Mouse (Mus musculus): ENCODE measurements around the gene Swap70. TPM values are rescaled to one million over a fixed set of nuclear protein-coding genes. Genes with fewer than 3 reads are reported as not detected.
A peak's percentile ranks its signal among the peaks of the same experiment; 100 is the strongest.
"Not testable (repeated sequence)": the region's sequence is repeated elsewhere in the genome, so short reads cannot be mapped to it uniquely, and the experiment has no call there.

Gene Swap70
- polyA plus RNA-seq, 1 experiment from 2014 or later, result 23.3 TPM

DNA sequence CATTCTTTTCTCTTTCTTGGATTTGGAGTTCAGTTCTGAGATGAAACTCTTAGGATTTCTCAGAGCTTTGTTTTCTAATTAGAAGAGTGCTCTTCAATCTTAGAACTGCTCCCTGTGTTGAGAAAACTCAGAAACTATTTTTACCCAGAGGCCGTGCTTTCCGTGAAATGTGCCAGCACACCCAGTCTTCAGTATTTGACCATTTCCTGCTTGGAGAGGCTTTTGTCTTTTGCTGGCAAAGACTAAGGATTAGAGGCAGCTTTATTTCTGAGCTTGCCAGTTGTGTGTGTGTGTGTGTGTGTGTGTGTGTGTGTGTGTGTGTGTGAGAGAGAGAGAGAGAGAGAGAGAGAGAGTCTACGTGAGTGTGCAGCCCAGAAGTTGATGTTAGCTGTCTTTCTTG, 6.6 kb upstream of the Swap70 start:
- H3K27ac ChIP-seq, result no peak overlapping the region
- DNase-seq (ENCODE audit: low spot score) (peak; percentile 8), ATAC-seq (replicated peaks; ENCODE audit: low FRiP score, low read depth) (no peak)
- TF ChIP-seq CTCF (IDR thresholded peaks at IDR 0.05; ENCODE audit: low read depth), result no peak
- H3K9me3 ChIP-seq (replicated peaks; ENCODE audit: low read length), result no peaks in the 10 kb centered on the region
- 51% methylated on average over 3 of the region's 3 CpGs for WGBS
- H3K27me3 ChIP-seq (ENCODE audit: insufficient read depth, low read length), result no peaks in the 10 kb centered on the region
- no peaks in the 10 kb centered on the region for H3K36me3 ChIP-seq (ENCODE audit: insufficient read depth, low read length)
- H3K4me1 ChIP-seq (replicated peaks; ENCODE audit: insufficient read depth, low read length), result no peaks in the 10 kb centered on the region
- no peak overlapping the region for H3K9ac ChIP-seq (ENCODE audit: low read depth, low read length)
- no peak overlapping the region for H3K4me2 ChIP-seq (ENCODE audit: low read length)
- H3K4me3 ChIP-seq (replicated peaks; ENCODE audit: low read depth, low read length), result no peak overlapping the region

DNA sequence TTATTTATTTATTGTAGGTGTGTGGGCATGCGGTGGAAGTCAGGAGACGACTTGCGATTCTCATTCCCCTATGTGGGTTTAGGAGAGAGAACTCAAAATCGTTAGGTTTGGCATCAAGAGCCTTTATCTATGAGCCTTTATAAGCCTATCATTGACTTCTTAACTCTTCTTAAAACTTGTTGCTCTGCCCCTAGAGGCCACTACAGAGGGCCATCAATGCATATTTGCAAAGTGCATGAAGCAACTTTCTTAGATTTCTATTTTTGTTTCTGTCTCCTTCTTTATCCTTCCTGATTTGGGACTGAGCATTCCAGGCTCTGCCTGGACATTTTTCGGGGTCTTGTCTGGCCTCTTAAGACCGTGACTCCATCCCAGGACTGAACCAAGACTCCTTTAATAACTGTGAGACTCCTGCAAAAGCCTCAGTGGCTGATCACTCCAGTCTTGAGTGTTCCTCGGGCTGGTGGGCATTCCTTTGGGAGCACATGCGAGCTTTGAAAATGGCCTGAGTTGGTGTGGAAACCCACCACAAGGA, 393 bp upstream of the Swap70 start:
- 20% methylated on average over 8 of the region's 8 CpGs for WGBS
- peak overlapping the region; percentile 94 for H3K4me3 ChIP-seq (replicated peaks; ENCODE audit: low read depth, low read length)
- DNase-seq (ENCODE audit: low spot score), result peak; percentile 79

DNA sequence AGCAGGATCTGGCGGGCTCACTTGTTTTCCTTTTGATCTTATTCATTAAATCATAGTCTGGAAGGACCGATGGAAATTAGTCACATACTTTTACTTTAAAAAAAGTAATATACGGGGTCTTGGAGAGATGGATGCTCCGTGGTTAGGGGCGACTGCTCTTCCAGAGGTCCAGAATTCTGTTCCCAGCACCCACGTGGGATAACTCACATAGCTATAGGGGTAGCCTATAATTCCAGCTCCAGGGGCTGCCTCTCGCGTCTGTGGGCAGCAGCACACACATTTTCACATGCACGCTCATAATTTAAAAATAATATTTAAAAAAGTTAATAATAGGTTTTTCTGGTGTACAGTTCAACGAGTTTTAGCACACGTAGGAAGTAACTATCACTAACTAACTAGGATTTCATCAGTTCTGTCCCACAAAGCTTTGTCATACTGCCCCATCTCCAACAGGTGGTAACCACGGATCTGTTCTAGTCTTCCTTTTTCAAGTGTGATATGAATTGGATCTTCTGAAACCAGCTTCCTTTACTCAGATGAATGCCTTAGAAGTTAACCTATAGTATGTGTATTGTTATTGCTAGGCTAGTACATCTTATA, 1.2 kb downstream of the Swap70 start:
- ATAC-seq (replicated peaks; ENCODE audit: low FRiP score, low read depth) (no peak), DNase-seq (ENCODE audit: low spot score) (peak; percentile 44)
- peaks cover 3% of the 10 kb centered on the region for H3K36me3 ChIP-seq (ENCODE audit: insufficient read depth, low read length)
- no peak for TF ChIP-seq CTCF (IDR thresholded peaks at IDR 0.05; ENCODE audit: low read depth)
- WGBS, result 11% methylated on average over 12 of the region's 12 CpGs
- H3K27ac ChIP-seq, result no peak overlapping the region; the same call in 1 of the 2 replicates
- no peaks in the 10 kb centered on the region for H3K27me3 ChIP-seq (ENCODE audit: insufficient read depth, low read length)
- no peaks in the 10 kb centered on the region for H3K4me1 ChIP-seq (replicated peaks; ENCODE audit: insufficient read depth, low read length)
- peak overlapping the region; percentile 94 for H3K9ac ChIP-seq (ENCODE audit: low read depth, low read length)
- H3K4me2 ChIP-seq (ENCODE audit: low read length), result peak overlapping the region; percentile 85
- H3K9me3 ChIP-seq (replicated peaks; ENCODE audit: low read length), result no peaks in the 10 kb centered on the region
- H3K4me3 ChIP-seq (replicated peaks; ENCODE audit: low read depth, low read length), result peak overlapping the region; percentile 94

More for the DNA sequence above, 393 bp upstream of the Swap70 start:
- Histone ChIP-seq H3K9ac (ENCODE audit: low read depth, low read length) (peak overlapping the region; percentile 94; the same call in 1 of the 2 replicates), H3K4me2 (ENCODE audit: low read length) (peak overlapping the region; percentile 85), H3K27ac (peak overlapping the region; percentile 95), H3K9me3 (replicated peaks; ENCODE audit: low read length) (no peaks in the 10 kb centered on the region), H3K36me3 (ENCODE audit: insufficient read depth, low read length) (no peaks in the 10 kb centered on the region; the same call in 1 of the 2 replicates), H3K27me3 (ENCODE audit: insufficient read depth, low read length) (no peaks in the 10 kb centered on the region), H3K4me1 (replicated peaks; ENCODE audit: insufficient read depth, low read length) (no peaks in the 10 kb centered on the region)
- TF ChIP-seq CTCF (IDR thresholded peaks at IDR 0.05; ENCODE audit: low read depth), result peak; percentile 62; the same call in 1 of the 2 replicates
- peak; percentile 11; the same call in 1 of the 2 replicates for ATAC-seq (replicated peaks; ENCODE audit: low FRiP score, low read depth)

DNA sequence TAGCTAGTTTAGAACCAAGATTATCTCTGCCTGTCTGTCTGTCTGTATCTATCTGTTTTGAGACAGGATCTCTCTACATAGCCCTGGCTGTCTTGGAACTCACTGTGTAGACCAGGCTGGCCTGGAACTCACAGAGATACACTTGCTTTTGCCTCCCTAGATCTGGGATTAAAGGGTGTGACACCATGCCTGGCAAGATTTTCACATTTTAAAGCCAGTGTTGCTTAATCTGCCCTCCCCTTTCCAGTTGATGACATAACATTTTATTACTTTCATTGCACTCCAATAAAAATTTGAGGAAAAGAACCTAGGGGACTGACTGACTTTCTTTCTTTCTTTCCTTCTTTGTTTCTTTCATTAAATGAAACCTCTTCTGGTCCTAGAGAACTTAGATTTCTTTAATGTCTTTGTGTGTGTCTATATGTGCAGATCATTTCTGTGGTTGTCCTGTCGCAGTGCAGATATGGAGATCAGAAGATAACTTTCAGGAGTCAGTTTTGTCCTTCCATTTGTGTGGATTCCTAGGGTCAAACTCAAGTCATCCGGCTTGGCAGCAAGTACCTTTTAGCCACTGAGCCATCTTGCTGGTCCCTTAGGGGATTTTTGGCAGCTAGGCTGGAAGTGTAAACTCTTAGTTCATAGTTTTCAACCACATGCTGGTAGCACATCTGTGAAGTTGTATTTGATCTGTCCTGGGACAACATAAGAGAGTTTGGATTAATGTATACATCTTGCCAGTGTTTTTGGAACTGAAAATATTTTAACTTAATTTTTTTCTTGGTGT, 2.4 kb downstream of the Swap70 start:
- Histone ChIP-seq H3K4me3 (replicated peaks; ENCODE audit: low read depth, low read length) (no peak overlapping the region), H3K27ac (no peak overlapping the region), H3K36me3 (ENCODE audit: insufficient read depth, low read length) (peaks cover 3% of the 10 kb centered on the region), H3K4me2 (ENCODE audit: low read length) (no peak overlapping the region), H3K27me3 (ENCODE audit: insufficient read depth, low read length) (no peaks in the 10 kb centered on the region), H3K4me1 (replicated peaks; ENCODE audit: insufficient read depth, low read length) (no peaks in the 10 kb centered on the region), H3K9ac (ENCODE audit: low read depth, low read length) (no peak overlapping the region), H3K9me3 (replicated peaks; ENCODE audit: low read length) (no peaks in the 10 kb centered on the region)
- 78% methylated on average over 2 of the region's 2 CpGs for WGBS
- ATAC-seq (replicated peaks; ENCODE audit: low FRiP score, low read depth) (no peak), DNase-seq (ENCODE audit: low spot score) (no peak)
- no peak for TF ChIP-seq CTCF (IDR thresholded peaks at IDR 0.05; ENCODE audit: low read depth)

DNA sequence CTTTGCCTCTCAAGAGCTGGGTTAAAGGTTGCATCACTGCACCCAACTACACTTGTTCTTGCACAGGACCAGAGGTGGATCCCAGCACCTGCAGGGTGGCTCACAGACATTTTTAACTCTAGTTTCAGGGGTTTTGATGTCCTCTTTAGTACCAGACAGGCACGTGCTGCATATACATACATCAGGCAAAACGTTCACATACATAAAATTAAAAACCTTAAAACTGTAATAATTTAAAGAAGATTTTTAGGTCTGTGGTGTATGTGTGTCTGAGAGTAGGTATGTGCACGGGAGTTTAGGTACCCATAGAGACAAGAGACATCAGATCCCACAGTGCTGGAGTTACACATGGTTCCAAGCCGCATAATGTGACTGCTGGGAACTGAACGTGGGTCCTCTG, 5.0 kb downstream of the Swap70 start:
- DNase-seq (ENCODE audit: low spot score) (no peak), ATAC-seq (replicated peaks; ENCODE audit: low FRiP score, low read depth) (no peak)
- TF ChIP-seq CTCF (IDR thresholded peaks at IDR 0.05; ENCODE audit: low read depth), result no peak
- Histone ChIP-seq H3K4me1 (replicated peaks; ENCODE audit: insufficient read depth, low read length) (no peaks in the 10 kb centered on the region), H3K9me3 (replicated peaks; ENCODE audit: low read length) (no peaks in the 10 kb centered on the region), H3K36me3 (ENCODE audit: insufficient read depth, low read length) (peaks cover 3% of the 10 kb centered on the region), H3K4me2 (ENCODE audit: low read length) (no peak overlapping the region), H3K4me3 (replicated peaks; ENCODE audit: low read depth, low read length) (no peak overlapping the region), H3K27ac (no peak overlapping the region), H3K9ac (ENCODE audit: low read depth, low read length) (no peak overlapping the region), H3K27me3 (ENCODE audit: insufficient read depth, low read length) (no peaks in the 10 kb centered on the region)
- 97% methylated on average over 5 of the region's 5 CpGs for WGBS

DNA sequence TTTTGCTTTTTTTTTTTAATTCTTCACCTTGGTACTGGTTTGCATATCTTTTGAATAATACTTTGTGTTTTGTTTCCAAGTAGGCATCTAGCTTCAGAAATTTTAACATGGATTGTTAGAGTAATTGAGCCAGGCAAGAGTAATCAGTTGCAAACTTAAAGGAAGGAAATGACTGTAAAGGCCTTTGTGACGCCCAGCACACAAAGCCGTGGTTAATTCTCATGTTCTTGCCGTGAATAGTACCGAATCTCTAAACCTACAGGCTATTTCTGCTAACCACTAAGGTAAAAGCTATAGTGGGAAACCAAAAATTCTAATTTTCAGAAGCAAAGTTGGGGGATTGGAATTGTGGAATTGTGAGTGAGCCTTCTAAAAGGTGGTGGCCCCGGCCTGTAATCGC, 8.5 kb downstream of the Swap70 start:
- no peak for DNase-seq (ENCODE audit: low spot score)
- 67% methylated on average over 6 of the region's 6 CpGs for WGBS
- H3K36me3 ChIP-seq (ENCODE audit: insufficient read depth, low read length), result peaks cover 3% of the 10 kb centered on the region
- H3K27ac ChIP-seq, result no peak overlapping the region
- TF ChIP-seq CTCF (IDR thresholded peaks at IDR 0.05; ENCODE audit: low read depth), result no peak
- no peak overlapping the region for H3K9ac ChIP-seq (ENCODE audit: low read depth, low read length)
- no peaks in the 10 kb centered on the region for H3K9me3 ChIP-seq (replicated peaks; ENCODE audit: low read length)
- no peaks in the 10 kb centered on the region for H3K27me3 ChIP-seq (ENCODE audit: insufficient read depth, low read length)
- H3K4me1 ChIP-seq (replicated peaks; ENCODE audit: insufficient read depth, low read length), result no peaks in the 10 kb centered on the region
- no peak overlapping the region for H3K4me2 ChIP-seq (ENCODE audit: low read length)
- H3K4me3 ChIP-seq (replicated peaks; ENCODE audit: low read depth, low read length), result no peak overlapping the region
- ATAC-seq (replicated peaks; ENCODE audit: low FRiP score, low read depth), result no peak

DNA sequence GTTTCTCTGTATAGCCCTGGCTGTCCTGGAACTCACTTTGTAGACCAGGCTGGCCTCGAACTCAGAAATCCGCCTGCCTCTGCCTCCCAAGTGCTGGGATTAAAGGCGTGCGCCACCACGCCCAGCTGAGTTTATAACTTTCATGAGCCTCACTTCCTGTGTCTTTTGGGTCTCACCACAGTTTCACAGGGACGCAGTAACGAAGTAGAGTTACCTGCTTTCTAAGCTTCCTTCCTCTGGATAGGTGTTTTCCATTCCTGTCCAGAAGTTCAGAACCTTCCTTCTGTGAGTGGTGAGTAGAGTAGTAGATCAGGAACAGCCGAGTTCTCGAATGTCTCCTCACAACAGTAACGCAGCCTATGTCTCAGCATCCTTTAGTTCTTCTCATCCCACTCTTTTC, 9.6 kb downstream of the Swap70 start:
- WGBS, result 95% methylated on average over 10 of the region's 10 CpGs
- ATAC-seq (replicated peaks; ENCODE audit: low FRiP score, low read depth); H3K4me3 ChIP-seq (replicated peaks; ENCODE audit: low read depth, low read length); H3K27me3 ChIP-seq (ENCODE audit: insufficient read depth, low read length); H3K36me3 ChIP-seq (ENCODE audit: insufficient read depth, low read length); DNase-seq (ENCODE audit: low spot score); H3K4me1 ChIP-seq (replicated peaks; ENCODE audit: insufficient read depth, low read length); H3K27ac ChIP-seq; H3K9ac ChIP-seq (ENCODE audit: low read depth, low read length); H3K4me2 ChIP-seq (ENCODE audit: low read length); H3K9me3 ChIP-seq (replicated peaks; ENCODE audit: low read length): not testable (repeated sequence)

All from kidney, postnatal 0 days (tissue).